Mouse (Mus musculus) C2C12 (cell line): Measurements from ENCODE around the gene Mycl. TPM values are rescaled to one million over a fixed set of nuclear protein-coding genes. Genes with fewer than 3 reads are reported as not detected.

Experiments
- H3K27me3 ChIP-seq: one replicate; pipeline ENCODE4 v1.6.1; 2011; ENCODE audit not compliant: control insufficient read depth, insufficient read depth, insufficient read length
- H3K36me3 ChIP-seq: one replicate; pipeline ENCODE4 v1.6.1; 2011; ENCODE audit not compliant: control insufficient read depth, insufficient read depth
- H3K4me3 ChIP-seq: one replicate; pipeline ENCODE4 v1.5.1; 2011; ENCODE audit warnings: mild to moderate bottlenecking, control low read depth; ENCODE audit not compliant: poor library complexity, insufficient read depth, severe bottlenecking
- H3K79me2 ChIP-seq: one replicate; pipeline ENCODE4 v1.6.1; 2011; ENCODE audit not compliant: control insufficient read depth, insufficient read depth
- H3K79me3 ChIP-seq: one replicate; pipeline ENCODE4 v1.6.1; 2011; ENCODE audit warnings: low read depth, control low read depth
- H3ac ChIP-seq: one replicate; pipeline ENCODE3; 2011; ENCODE audit warnings: low read depth; ENCODE audit not compliant: control insufficient read depth, insufficient read length
- CEBPB ChIP-seq: IDR thresholded peaks from one replicate; pipeline ENCODE4 v1.6.1; 2011; ENCODE audit warnings: low read depth, mild to moderate bottlenecking, control low read depth, moderate library complexity
- CTCF ChIP-seq: IDR thresholded peaks from one replicate; pipeline ENCODE4 v1.5.1; 2011; ENCODE audit not compliant: control insufficient read depth, insufficient read depth, insufficient read length
- FOSL1 ChIP-seq: IDR thresholded peaks from one replicate; pipeline ENCODE4 v1.8.0; 2011; ENCODE audit warnings: mild to moderate bottlenecking, low read length; ENCODE audit not compliant: poor library complexity, insufficient read depth, severe bottlenecking
- MAX ChIP-seq: IDR thresholded peaks from one replicate; pipeline ENCODE4 v1.6.1; 2011; ENCODE audit warnings: mild to moderate bottlenecking, control low read depth
- MYOD1 ChIP-seq: IDR thresholded peaks from one replicate; pipeline ENCODE4 v1.6.1; 2011; ENCODE audit warnings: low read depth; ENCODE audit not compliant: control insufficient read depth, insufficient read length
- MYOG ChIP-seq: IDR thresholded peaks from one replicate; pipeline ENCODE4 v1.6.1; 2011; ENCODE audit not compliant: control insufficient read depth, insufficient read length; ENCODE audit errors: extremely low read depth
- USF1 ChIP-seq: IDR thresholded peaks from one replicate; pipeline ENCODE4 v1.6.1; 2011; ENCODE audit warnings: low read depth, mild to moderate bottlenecking, control low read depth, moderate library complexity
- polyA plus RNA-seq: library from polyadenylated mRNA; unstranded; fragments of >200 nt; fragmentation: generic; extraction: Trizol; gene quantifications from one replicate; pipeline ENCODE4 v1.2.1, GENCODE M21; 2012; ENCODE audit warnings: missing spikeins

The Mycl gene
- polyA plus RNA-seq, 1 experiment, result 11.5 TPM

GRCm38 (mm10) chr4:122976885-122977284 lies 18.6 kb upstream of the Mycl start:
- no peaks in the 10 kb centered on the region for H3K79me3 ChIP-seq

GRCm38 (mm10) chr4:122978850-122979249 lies 16.6 kb upstream of the Mycl start:
- no peak overlapping the region for H3ac ChIP-seq
- peaks cover 6% of the 10 kb centered on the region for H3K27me3 ChIP-seq
- no peaks in the 10 kb centered on the region for H3K79me3 ChIP-seq
- TF ChIP-seq FOSL1 (no peak), CEBPB (no peak), MYOG (no peak), MYOD1 (no peak), CTCF (no peak), MAX (no peak), USF1 (no peak)
- no peaks in the 10 kb centered on the region for H3K36me3 ChIP-seq
- no peaks in the 10 kb centered on the region for H3K79me2 ChIP-seq
- H3K4me3 ChIP-seq, result no peak overlapping the region

More at GRCm38 (mm10) chr4:122976885-122977284, 18.6 kb upstream of the Mycl start:
- Histone ChIP-seq H3K27me3 (peaks cover 6% of the 10 kb centered on the region), H3K36me3 (no peaks in the 10 kb centered on the region), H3K79me2 (no peaks in the 10 kb centered on the region), H3ac (no peak overlapping the region), H3K4me3 (no peak overlapping the region)
- TF ChIP-seq MYOG (no peak), CTCF (no peak), MYOD1 (no peak), USF1 (no peak), FOSL1 (no peak), MAX (no peak), CEBPB (no peak)

- no peak for TF ChIP-seq MAX
- no peak for TF ChIP-seq CEBPB
- no peak for TF ChIP-seq MYOD1
- no peak for TF ChIP-seq USF1
- H3K36me3 ChIP-seq, result no peaks in the 10 kb centered on the region
- H3K27me3 ChIP-seq, result peaks cover 6% of the 10 kb centered on the region
- H3ac ChIP-seq, result no peak overlapping the region
- H3K4me3 ChIP-seq, result no peak overlapping the region
- H3K79me2 ChIP-seq, result no peaks in the 10 kb centered on the region
- no peaks in the 10 kb centered on the region for H3K79me3 ChIP-seq
These were observed 15.6 kb upstream of the Mycl start for GRCm38 (mm10) chr4:122979826-122980225.

- Histone ChIP-seq H3K4me3 (no peak overlapping the region), H3K79me2 (no peaks in the 10 kb centered on the region), H3K36me3 (no peaks in the 10 kb centered on the region), H3K79me3 (no peaks in the 10 kb centered on the region), H3K27me3 (peaks cover 6% of the 10 kb centered on the region), H3ac (no peak overlapping the region)
- TF ChIP-seq MAX (no peak), CTCF (no peak), FOSL1 (no peak), CEBPB (no peak), MYOG (no peak), USF1 (no peak), MYOD1 (no peak)
These were observed 14.8 kb upstream of the Mycl start for GRCm38 (mm10) chr4:122980684-122981083.

GRCm38 (mm10) chr4:122981238-122981637 lies 14.2 kb upstream of the Mycl start:
- no peaks in the 10 kb centered on the region for H3K79me2 ChIP-seq
- H3K27me3 ChIP-seq, result peaks cover 6% of the 10 kb centered on the region
- TF ChIP-seq MAX, result no peak
- no peak for TF ChIP-seq CTCF
- no peak for TF ChIP-seq FOSL1
- no peak for TF ChIP-seq MYOG
- no peak for TF ChIP-seq MYOD1
- TF ChIP-seq USF1, result no peak
- TF ChIP-seq CEBPB, result no peak
- no peak overlapping the region for H3K4me3 ChIP-seq
- H3K79me3 ChIP-seq, result no peaks in the 10 kb centered on the region
- H3K36me3 ChIP-seq, result no peaks in the 10 kb centered on the region
- H3ac ChIP-seq, result no peak overlapping the region

- no peak for TF ChIP-seq MYOD1
- no peak for TF ChIP-seq CEBPB
- TF ChIP-seq CTCF, result no peak
- no peak for TF ChIP-seq FOSL1
- no peak for TF ChIP-seq USF1
- TF ChIP-seq MYOG, result no peak
- TF ChIP-seq MAX, result no peak
These were observed 13.5 kb upstream of the Mycl start for GRCm38 (mm10) chr4:122981930-122982329.

GRCm38 (mm10) chr4:122982537-122982936 lies 12.9 kb upstream of the Mycl start:
- Histone ChIP-seq H3K79me3 (no peaks in the 10 kb centered on the region), H3K36me3 (no peaks in the 10 kb centered on the region), H3K79me2 (no peaks in the 10 kb centered on the region), H3K27me3 (peaks cover 6% of the 10 kb centered on the region), H3ac (no peak overlapping the region), H3K4me3 (no peak overlapping the region)
- TF ChIP-seq CTCF, result no peak
- no peak for TF ChIP-seq MYOG
- no peak for TF ChIP-seq FOSL1
- no peak for TF ChIP-seq MYOD1
- no peak for TF ChIP-seq MAX
- TF ChIP-seq USF1, result no peak
- no peak for TF ChIP-seq CEBPB

More at GRCm38 (mm10) chr4:122981930-122982329, 13.5 kb upstream of the Mycl start:
- Histone ChIP-seq H3ac (no peak overlapping the region), H3K79me3 (no peaks in the 10 kb centered on the region), H3K27me3 (peaks cover 6% of the 10 kb centered on the region), H3K79me2 (no peaks in the 10 kb centered on the region), H3K36me3 (no peaks in the 10 kb centered on the region), H3K4me3 (no peak overlapping the region)
